Mouse (Mus musculus): ENCODE data around the gene Ipo11. TPM values are rescaled to one million over a fixed set of nuclear protein-coding genes. Genes with fewer than 3 reads are reported as not detected.
A peak's percentile ranks its signal among the peaks of the same experiment; 100 is the strongest.

Gene Ipo11
- total and polyA plus RNA-seq, 3 experiments = 37.2 to 40.2 TPM; not detected in 1

- H3K27me3 ChIP-seq (ENCODE audit: control insufficient read depth in 1 of 2, insufficient read depth in 2 of 2, low read length in 2 of 2) = no peaks in the 10 kb centered on the region
- no peak overlapping the region for H3K9ac ChIP-seq (ENCODE audit: control insufficient read depth, low read depth, low read length, poor library complexity, severe bottlenecking)
- H3K79me2 ChIP-seq (ENCODE audit: control insufficient read depth, insufficient read depth, low read length, poor library complexity) = no peaks in the 10 kb centered on the region
- peaks cover 0 to 12% of the 10 kb centered on the region in 2 experiments; a peak in 2 of 4 replicates for H3K36me3 ChIP-seq (ENCODE audit: control insufficient read depth in 1 of 2, insufficient read depth in 2 of 2, low read length in 2 of 2)
- H3K4me3 ChIP-seq (ENCODE audit: control insufficient read depth in 1 of 2, insufficient read depth in 1 of 2, low read depth in 2 of 2, low read length in 2 of 2) = no peak overlapping the region
- DNase-seq (ENCODE audit: low read depth, low spot score) = peak; percentile 57
- H3K4me1 ChIP-seq (ENCODE audit: control insufficient read depth in 1 of 2, insufficient read depth in 2 of 2, low read length in 2 of 2) = no peaks in the 10 kb centered on the region
- no peaks in the 10 kb centered on the region for H3K9me3 ChIP-seq (replicated peaks; ENCODE audit: insufficient read depth, low read length)
- no peak for TF ChIP-seq SIN3A (IDR thresholded peaks at IDR 0.05; ENCODE audit: low read length)
- no peak for TF ChIP-seq MYB (IDR thresholded peaks at IDR 0.05; ENCODE audit: low read depth, low read length)
- TF ChIP-seq ZC3H11A (IDR thresholded peaks at IDR 0.05; ENCODE audit: low read depth, low read length) = 0 out of 2 replicates have a peak, but pooled peaks have one; percentile 2
- no peak for TF ChIP-seq UBTF (IDR thresholded peaks at IDR 0.05; ENCODE audit: borderline replicate concordance, insufficient read depth, low read depth, low read length)
- TF ChIP-seq ZNF384 (IDR thresholded peaks at IDR 0.05; ENCODE audit: low read depth, low read length) = no peak
- peak; percentile 24 for TF ChIP-seq RAD21 (IDR thresholded peaks at IDR 0.05; ENCODE audit: low read depth, low read length)
- no peak for TF ChIP-seq CHD2 (IDR thresholded peaks at IDR 0.05; ENCODE audit: low read length)
- no peak for TF ChIP-seq ELF1 (IDR thresholded peaks at IDR 0.05; ENCODE audit: low read depth, low read length)
- TF ChIP-seq TAL1 (IDR thresholded peaks at IDR 0.05; ENCODE audit: low read length) = no peak
- no peak for TF ChIP-seq NRF1 (IDR thresholded peaks at IDR 0.05; ENCODE audit: insufficient read depth, low read depth, low read length, poor library complexity, severe bottlenecking)
- TF ChIP-seq CTCF (IDR thresholded peaks at IDR 0.05 in 2 of 3, conservative IDR thresholded peaks at IDR 0.05 in 1 of 3; ENCODE audit: control insufficient read depth in 1 of 3, insufficient read depth in 1 of 3, low read depth in 2 of 3, low read length in 3 of 3, poor library complexity in 1 of 3, severe bottlenecking in 1 of 3) = peak; percentile 45 to 75 (median 63)
- TF ChIP-seq MAZ (IDR thresholded peaks at IDR 0.05; ENCODE audit: low read depth, low read length) = no peak
- TF ChIP-seq MAFK (IDR thresholded peaks at IDR 0.05; ENCODE audit: borderline replicate concordance, low read depth, low read length) = no peak
- peak; percentile 73 for TF ChIP-seq SMC3 (IDR thresholded peaks at IDR 0.05; ENCODE audit: low read depth, low read length)
- TF ChIP-seq HCFC1 (IDR thresholded peaks at IDR 0.05; ENCODE audit: low read depth, low read length) = no peak
- no peak for TF ChIP-seq USF2 (IDR thresholded peaks at IDR 0.05; ENCODE audit: borderline replicate concordance in 1 of 2, insufficient read depth in 1 of 2, low read depth in 1 of 2, low read length in 2 of 2)
- H3K27ac ChIP-seq (ENCODE audit: control insufficient read depth, low read depth, low read length) = no peak overlapping the region
Observed at GRCm38 (mm10) chr13:106876278-106876677, 60.5 kb downstream of the Ipo11 start.

DNA sequence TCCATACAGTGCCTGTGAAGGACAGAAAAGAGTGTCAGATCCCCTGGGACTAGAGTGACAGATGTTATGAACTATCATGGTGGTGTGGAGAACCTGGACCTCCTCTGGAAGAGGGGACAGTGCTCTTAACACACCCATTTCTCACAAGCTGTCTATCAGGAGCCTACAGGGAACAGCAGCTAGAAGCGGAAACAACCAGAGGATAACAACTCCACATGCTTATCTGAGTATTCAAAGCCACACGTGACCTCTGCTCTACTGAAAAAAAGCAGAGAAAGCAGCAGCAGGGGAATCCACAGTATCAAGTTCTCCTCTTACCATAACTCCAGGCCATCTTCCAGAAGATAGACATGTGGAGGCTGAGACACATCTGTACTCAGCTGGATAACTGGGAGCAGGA, 71.2 kb downstream of the Ipo11 start:
- Histone ChIP-seq H3K4me3 (ENCODE audit: control insufficient read depth in 1 of 2, insufficient read depth in 1 of 2, low read depth in 2 of 2, low read length in 2 of 2) (no peak overlapping the region), H3K27ac (ENCODE audit: control insufficient read depth, low read depth, low read length) (peak overlapping the region; percentile 63), H3K36me3 (ENCODE audit: control insufficient read depth in 1 of 2, insufficient read depth in 2 of 2, low read length in 2 of 2) (peaks cover 10 to 13% of the 10 kb centered on the region in 2 experiments), H3K79me2 (ENCODE audit: control insufficient read depth, insufficient read depth, low read length, poor library complexity) (no peaks in the 10 kb centered on the region), H3K9me3 (replicated peaks; ENCODE audit: insufficient read depth, low read length) (no peaks in the 10 kb centered on the region), H3K9ac (ENCODE audit: control insufficient read depth, low read depth, low read length, poor library complexity, severe bottlenecking) (no peak overlapping the region), H3K27me3 (ENCODE audit: control insufficient read depth in 1 of 2, insufficient read depth in 2 of 2, low read length in 2 of 2) (no peaks in the 10 kb centered on the region), H3K4me1 (ENCODE audit: control insufficient read depth in 1 of 2, insufficient read depth in 2 of 2, low read length in 2 of 2) (peaks cover 4 to 8% of the 10 kb centered on the region in 2 experiments; a peak in 3 of 4 replicates)
- DNase-seq (ENCODE audit: low read depth, low spot score) = peak; percentile 80
- TF ChIP-seq MXI1 (IDR thresholded peaks at IDR 0.05; ENCODE audit: low read depth, low read length) = peak; percentile 82
- TF ChIP-seq SMC3 (IDR thresholded peaks at IDR 0.05; ENCODE audit: low read depth, low read length) = no peak
- TF ChIP-seq CHD2 (IDR thresholded peaks at IDR 0.05; ENCODE audit: low read length) = no peak
- no peak for TF ChIP-seq MEF2A (IDR thresholded peaks at IDR 0.05; ENCODE audit: extremely low read depth, insufficient replicate concordance, low read depth, low read length, poor library complexity, severe bottlenecking)
- TF ChIP-seq NRF1 (IDR thresholded peaks at IDR 0.05; ENCODE audit: insufficient read depth, low read depth, low read length, poor library complexity, severe bottlenecking) = no peak
- peak; percentile 89 to 92 for TF ChIP-seq EP300 (IDR thresholded peaks at IDR 0.05; ENCODE audit: low read depth in 1 of 2, low read length in 2 of 2)
- TF ChIP-seq ZMIZ1 (IDR thresholded peaks at IDR 0.05; ENCODE audit: low read depth, low read length) = no peak
- TF ChIP-seq MYC (IDR thresholded peaks at IDR 0.05; ENCODE audit: low read depth, low read length) = peak; percentile 79
- TF ChIP-seq MAFK (IDR thresholded peaks at IDR 0.05; ENCODE audit: borderline replicate concordance, low read depth, low read length) = no peak
- TF ChIP-seq GATA1 (IDR thresholded peaks at IDR 0.05; ENCODE audit: low read depth, low read length) = peak; percentile 97
- TF ChIP-seq POLR2AphosphoS5 (IDR thresholded peaks at IDR 0.05; ENCODE audit: borderline replicate concordance, low read depth, low read length) = no peak
- no peak for TF ChIP-seq KAT2A (conservative IDR thresholded peaks at IDR 0.05; ENCODE audit: low read depth, low read length)
- TF ChIP-seq POLR2AphosphoS2 (IDR thresholded peaks at IDR 0.05; ENCODE audit: low read length) = no peak
- TF ChIP-seq E2F4 (IDR thresholded peaks at IDR 0.05; ENCODE audit: borderline replicate concordance, low read depth, low read length) = no peak
- TF ChIP-seq BHLHE40 (IDR thresholded peaks at IDR 0.05; ENCODE audit: borderline replicate concordance, low read depth, low read length) = peak; percentile 97
- peak; percentile 93 for TF ChIP-seq TCF12 (IDR thresholded peaks at IDR 0.05; ENCODE audit: low read depth, low read length)
- TF ChIP-seq CHD1 (IDR thresholded peaks at IDR 0.05; ENCODE audit: low read depth, low read length) = no peak
- peak; percentile 61; the same call in 1 of the 2 replicates for TF ChIP-seq RCOR1 (IDR thresholded peaks at IDR 0.05; ENCODE audit: low read depth, low read length)
- no peak for TF ChIP-seq MYB (IDR thresholded peaks at IDR 0.05; ENCODE audit: low read depth, low read length)
- no peak for TF ChIP-seq ELF1 (IDR thresholded peaks at IDR 0.05; ENCODE audit: low read depth, low read length)
- peak; percentile 81 for TF ChIP-seq TAL1 (IDR thresholded peaks at IDR 0.05; ENCODE audit: low read length)

Measured in MEL (cell line).